Mouse (Mus musculus) urinary bladder, postnatal 10 days (tissue): ENCODE data around the gene Sez6l2.
"Not testable (repeated sequence)": the region's sequence is repeated elsewhere in the genome, so short reads cannot be mapped to it uniquely, and the experiment has no call there.

Source experiments
- DNase-seq: peaks from one replicate; pipeline ENCODE4 v3.0.0; 2022; ENCODE audit warnings: low spot score

Sez6l2 gene

GRCm38 (mm10) chr7:126949793-126950646 is at the start of gene Sez6l2:
Gene Sez6l2 (plus strand): TSS chr7:126950563.
- peak; percentile 64 for DNase-seq

DNA sequence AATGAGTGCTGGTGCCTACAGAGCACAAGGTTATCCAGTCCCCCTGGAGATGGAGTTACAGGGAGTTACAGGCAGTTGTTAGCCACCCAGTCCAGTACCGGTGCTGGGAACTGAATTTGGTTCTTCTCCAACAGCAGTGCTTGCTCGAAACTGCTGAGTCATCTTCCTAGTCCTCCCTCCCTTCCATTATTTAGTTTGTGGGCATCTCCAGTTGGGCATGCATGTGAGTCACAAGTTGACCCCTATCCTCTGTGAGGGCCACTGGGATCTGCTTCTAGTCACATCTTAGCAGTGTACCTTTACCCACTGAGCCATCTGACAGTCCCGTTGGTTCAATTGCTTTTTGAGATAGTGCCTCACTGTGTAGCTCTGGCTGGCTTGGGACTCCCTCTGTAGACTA is 44.8 kb upstream of the Sez6l2 start:
- no peak for DNase-seq

- DNase-seq = no peak
These were observed 35.5 kb upstream of the Sez6l2 start for GRCm38 (mm10) chr7:126914844-126915243.

DNA sequence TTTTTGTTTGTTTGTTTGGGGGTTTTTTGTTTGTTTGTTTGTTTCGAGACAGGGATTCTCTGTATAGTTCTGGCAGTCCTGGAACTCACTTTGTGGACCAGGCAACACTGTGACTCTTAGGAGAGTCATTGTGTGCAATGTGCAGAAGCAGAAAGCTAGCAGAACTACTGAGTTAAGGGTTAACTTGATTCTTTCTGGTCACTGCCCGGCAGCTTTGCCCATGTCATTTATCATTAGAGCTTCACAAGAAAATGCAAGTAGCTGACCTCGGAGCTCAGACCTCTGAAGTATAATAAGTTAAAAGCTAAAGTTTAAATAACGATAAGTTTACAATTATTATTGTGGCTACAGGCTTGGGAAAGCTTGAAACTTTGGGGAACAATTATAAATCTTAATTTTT is 32.0 kb upstream of the Sez6l2 start:
- not testable (repeated sequence) for DNase-seq

GRCm38 (mm10) chr7:126919973-126920372 is 30.4 kb upstream of the Sez6l2 start:
- DNase-seq = no peak

DNA sequence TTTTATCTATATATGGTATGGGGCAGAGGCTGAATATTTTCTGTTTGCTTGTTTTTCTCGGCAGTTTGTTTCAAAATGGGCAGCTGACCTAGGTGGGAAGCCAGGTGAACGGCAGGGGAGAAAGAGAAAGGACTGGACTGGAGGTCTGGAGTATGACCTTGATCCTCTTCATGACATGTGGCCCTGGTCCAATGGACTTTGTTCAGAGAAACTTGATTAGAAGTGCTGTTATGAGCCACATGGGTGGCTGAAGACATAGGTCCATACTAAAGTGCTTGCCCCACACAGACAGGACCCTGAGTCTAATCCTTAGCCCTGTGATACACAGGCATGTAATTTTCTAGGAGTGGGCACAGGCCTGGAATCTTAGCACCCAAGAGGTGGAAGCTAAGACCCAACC is 28.8 kb upstream of the Sez6l2 start:
- DNase-seq = no peak

DNA sequence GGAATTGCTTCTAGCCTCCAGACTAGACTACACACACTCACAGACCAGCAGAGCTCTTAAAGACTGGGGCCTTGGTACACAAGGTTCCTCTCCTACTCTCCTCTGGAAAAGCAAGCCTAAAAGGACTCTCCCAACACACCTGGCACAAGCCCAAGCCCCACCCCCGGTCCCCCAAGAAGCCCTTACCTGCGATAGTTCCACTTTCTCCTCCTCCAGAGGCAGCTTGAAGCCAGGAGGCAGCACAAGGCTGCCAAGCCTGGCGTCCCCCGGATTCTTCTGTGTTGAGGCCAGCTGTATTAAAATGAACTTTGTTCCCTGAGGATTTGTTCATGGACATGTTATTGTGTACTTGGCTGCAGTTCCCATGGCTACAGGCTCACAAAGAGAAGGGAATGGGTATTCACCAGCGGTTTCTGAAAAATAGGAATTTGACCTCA is 27.7 kb upstream of the Sez6l2 start, which contains the start of gene Tmem219:
Gene Tmem219 (minus strand): TSS at position 294 of the 437 bp plus-strand sequence.
- DNase-seq = no peak

GRCm38 (mm10) chr7:126923999-126924398 is 26.4 kb upstream of the Sez6l2 start:
- DNase-seq = no peak

DNA sequence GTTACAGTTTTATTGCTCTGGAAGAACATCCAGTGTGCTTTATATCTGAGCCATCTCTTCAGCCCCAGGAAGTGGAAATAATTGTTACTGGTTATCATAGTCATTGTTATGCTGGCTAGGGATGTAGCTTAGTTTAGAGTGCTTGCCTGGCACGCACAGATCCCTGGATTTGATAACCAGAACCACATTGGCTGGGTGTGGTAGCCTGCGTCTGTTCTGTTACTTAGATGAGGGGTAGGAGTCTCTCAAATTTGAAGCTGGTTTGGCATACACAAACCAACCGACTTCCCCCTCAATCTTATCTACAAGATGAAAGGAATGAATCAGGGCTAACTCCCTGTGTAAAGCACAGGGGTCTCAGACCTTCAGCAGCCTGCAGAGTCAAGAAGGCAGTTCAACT is 24.1 kb upstream of the Sez6l2 start:
- DNase-seq = no peak

DNA sequence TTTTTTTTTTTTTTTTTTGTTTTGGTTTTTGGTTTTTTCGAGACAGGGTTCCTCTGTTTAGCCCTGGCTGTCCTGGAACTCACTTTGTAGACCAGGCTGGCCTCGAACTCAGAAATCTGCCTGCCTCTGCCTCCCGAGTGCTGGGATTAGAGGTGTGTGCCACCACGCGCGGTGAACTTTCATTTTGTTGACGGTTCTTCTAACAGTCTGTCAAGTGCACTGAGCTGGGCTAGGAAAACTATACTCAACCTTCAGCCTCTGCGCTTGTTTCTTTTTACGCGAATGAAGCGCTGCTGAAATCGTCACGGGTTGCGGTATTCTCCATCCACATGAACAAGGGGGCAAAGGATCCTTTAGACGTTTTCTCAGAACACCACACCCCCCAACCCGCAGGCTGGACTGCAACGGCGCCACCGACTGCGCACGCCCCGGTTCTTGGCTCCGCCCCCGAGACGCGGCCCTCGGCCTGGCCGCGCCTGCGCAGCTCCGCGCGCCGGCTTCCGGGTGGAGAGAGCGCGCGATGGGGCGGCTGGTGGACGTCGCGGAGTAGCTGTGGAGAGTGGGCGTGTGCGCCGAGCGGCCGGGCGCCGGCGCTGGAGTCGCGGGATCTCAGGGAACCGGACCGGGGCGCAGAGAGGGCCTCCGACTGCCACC is 21.9 kb upstream of the Sez6l2 start, which contains the start of gene Kctd13:
Gene Kctd13 (plus strand): TSS at position 496 of the 654 bp plus-strand sequence.
- peak; percentile 62 for DNase-seq

- DNase-seq = no peak
These were observed 21.3 kb upstream of the Sez6l2 start for GRCm38 (mm10) chr7:126929046-126929445.

GRCm38 (mm10) chr7:126932652-126933051 is 17.7 kb upstream of the Sez6l2 start:
- no peak for DNase-seq

- no peak for DNase-seq
These were observed 9.2 kb upstream of the Sez6l2 start for GRCm38 (mm10) chr7:126941171-126941570.

- DNase-seq = no peak
These were observed 8.6 kb upstream of the Sez6l2 start for GRCm38 (mm10) chr7:126941801-126942200.

- DNase-seq = no peak
These were observed 3.8 kb upstream of the Sez6l2 start for GRCm38 (mm10) chr7:126946530-126946929.

DNA sequence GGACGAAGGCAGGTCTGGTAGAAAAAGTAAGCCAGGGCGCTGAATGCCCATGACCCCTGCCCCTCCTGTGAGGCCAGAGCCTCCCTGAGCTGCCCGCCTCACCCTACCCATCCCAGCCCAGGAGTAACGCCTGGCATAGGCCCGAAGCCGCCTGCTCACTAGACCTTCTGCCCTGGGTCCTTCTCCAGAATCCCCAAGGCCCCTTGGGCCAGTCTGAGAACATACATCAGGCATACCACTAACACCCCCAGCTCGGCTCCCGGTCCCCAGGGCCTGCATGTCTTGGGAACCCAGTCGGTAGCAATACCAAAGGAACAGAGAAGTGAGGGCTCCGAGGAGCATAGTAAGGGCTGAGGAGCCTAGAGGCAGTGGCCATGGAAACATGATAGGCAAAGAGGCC is 1.7 kb upstream of the Sez6l2 start:
- DNase-seq = no peak

DNA sequence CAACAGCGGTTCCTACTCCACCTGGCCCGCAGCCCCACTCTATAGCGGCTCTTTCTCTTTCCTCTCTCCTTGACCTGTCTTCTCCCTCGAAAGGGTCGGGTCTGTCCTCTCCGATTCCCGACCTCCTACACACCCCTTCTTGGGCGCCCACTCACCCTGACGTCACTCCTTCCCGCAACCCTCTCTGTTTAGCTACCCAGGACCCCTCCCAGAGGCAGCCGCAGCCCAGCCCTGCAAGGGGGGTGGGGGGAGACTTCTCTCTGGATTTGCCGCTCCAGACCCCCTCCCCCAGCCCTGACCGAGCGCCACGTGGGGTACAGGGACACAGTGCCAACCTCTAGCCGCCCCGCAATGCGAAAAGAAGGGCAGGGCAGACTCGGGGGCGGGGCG is 965 bp upstream of the Sez6l2 start, which contains the start of gene Asphd1:
Gene Asphd1 (minus strand): TSS at position 180 of the 390 bp plus-strand sequence.
- no peak for DNase-seq

- no peak for DNase-seq
These were observed 568 bp downstream of the Sez6l2 start for GRCm38 (mm10) chr7:126950647-126951615.

GRCm38 (mm10) chr7:126951741-126952140 is 1.4 kb downstream of the Sez6l2 start:
- DNase-seq = no peak

DNA sequence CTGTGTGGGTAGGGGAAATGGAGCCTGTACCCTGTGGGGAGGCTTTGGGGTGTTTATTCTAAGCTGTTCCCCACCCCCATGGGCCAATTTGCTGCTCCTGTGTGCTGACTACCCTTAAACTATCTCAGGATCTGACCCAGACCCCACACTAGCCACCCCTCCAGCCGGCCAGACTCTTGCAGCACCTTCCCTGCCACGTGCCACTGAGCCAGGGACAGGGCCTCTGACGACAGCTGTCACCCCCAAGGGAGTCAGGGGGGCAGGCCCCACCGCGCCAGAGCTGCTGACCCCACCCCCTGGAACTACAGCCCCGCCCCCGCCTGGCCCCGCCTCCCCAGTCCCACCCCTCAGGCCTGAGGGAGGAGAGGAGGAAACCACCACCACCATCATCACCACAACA is 2.3 kb downstream of the Sez6l2 start:
- no peak for DNase-seq

- no peak for DNase-seq
These were observed 4.8 kb downstream of the Sez6l2 start for GRCm38 (mm10) chr7:126955125-126955524.

GRCm38 (mm10) chr7:126959780-126960179 is 9.4 kb downstream of the Sez6l2 start:
- DNase-seq = no peak
